Mouse (Mus musculus) ovary, adult 18-20 months (tissue): ENCODE results near the gene Coq9.

ENCODE experiments used
- DNase-seq: peaks from one replicate; pipeline ENCODE4 v3.0.0; 2022; ENCODE audit warnings: low spot score, mixed read lengths

Coq9 gene

DNA sequence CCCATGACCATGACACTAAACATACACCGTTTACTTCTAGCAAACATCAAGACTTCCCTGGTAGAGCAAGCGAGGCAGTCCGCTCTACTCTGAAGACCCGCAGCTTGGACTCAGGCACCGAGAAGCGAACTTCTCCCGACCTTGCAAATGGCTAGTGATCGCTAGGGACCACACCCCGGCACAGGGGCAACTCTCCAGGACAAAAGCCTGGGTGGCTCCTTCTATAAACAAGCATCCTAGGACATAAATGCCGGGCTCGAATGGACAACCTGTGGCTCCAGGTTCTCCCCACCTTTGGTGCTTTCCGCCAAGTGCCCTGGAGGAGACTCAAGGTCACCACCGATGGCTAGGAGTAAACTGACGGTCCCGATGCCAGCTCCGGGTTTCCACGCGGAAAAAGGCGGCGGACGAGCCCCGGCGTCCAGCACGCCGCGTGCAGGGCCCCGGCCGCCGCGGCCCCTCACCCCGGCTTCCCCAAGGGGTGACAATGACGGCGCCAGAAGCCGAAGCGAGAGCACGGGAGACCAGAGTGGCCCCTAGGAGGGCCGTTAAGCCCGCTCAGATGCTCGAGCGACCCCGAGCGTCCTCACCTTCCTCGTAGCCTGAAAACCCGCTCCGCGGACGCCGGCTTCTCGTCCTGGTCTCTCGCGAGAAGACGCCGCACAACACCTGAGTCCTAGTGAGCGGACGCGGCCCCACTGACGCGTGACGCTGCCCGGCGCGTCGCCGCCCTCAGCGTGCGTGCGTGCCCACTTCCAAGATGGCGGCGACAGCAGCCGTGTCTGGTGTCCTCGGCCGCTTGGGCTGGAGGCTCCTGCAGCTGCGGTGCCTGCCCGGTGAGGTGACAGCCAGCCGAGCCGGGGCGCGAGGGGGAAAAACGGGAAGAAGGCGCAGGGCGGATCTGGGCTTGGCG, at the start of gene Coq9, which contains the start of gene Ciapin1:
Coq9 (plus strand) TSS at position 660 of the 913 bp plus-strand sequence.
Ciapin1 (minus strand) TSS at position 697 of the 913 bp plus-strand sequence.
- DNase-seq: peak; percentile 92

DNA sequence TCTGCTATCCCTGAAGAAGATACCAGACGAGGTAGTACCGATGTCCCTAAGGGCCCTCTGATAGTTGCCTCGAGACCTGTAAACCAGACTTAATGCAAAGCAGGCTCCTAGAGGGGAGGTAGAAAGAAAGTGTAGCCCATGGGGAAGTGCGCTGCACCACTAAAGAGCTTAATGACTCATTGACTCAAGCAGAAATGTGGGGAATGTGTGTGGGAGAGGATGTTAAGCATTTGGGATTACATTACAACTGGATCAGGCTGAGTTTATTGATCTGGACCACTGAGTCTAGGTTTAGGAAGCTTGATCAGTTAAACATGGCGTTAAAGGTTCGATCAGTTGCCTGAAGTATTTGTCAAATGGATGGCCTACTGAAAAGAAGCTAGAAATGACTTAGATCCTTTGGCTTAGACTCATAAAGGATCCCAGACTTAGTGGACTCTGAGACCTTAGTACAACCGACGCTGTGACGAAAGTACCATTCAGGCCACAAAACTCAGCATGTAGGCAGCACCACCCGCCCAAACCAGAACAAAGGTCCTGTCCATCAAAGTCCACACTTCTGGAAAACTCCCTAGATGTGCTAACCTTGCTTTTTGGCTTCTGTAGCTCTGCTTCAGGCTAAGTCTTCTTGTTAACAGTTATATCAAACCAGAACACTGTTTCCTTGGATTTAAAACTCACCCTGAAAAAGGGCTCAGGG, 48.7 kb upstream of the Coq9 start:
- DNase-seq: no peak

DNA sequence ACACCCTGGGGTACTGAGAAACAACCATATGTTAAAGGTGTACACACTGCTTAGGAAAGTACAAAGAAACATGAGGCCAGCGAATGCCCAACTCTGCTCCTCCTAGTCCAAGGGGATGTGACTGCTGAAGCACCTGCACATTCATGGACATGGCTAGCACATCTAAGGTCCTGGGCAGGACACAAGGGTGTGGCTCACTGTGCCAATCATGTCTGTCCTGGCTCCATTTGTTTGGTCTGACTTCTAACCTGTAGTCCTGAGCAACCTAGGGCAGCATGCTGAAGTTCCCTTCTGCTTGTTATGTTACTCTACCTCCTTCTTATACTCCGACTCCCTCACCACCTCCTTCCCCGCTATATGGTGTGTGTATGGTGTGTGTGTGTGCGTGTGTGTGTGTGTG, 43.8 kb upstream of the Coq9 start:
- no peak for DNase-seq

DNA sequence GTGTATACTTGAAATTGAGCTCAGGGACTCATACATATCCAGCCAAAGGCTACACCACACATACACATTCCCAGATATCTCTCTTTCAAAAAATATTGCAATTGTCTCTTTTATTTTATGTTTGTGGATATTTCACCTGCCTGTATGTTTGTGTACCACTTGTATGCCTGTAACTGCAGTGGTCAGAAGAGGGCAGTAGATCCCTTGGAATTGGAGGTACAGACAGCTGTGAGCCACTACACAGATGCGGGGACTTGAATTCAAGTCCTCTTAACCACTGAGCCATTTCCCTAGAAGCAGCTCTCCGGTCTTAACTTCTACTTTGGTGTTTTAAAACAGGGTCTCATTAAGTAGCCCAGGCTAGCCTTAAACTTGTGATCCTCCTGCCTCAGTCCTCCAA, 43.3 kb upstream of the Coq9 start:
- no peak for DNase-seq

DNA sequence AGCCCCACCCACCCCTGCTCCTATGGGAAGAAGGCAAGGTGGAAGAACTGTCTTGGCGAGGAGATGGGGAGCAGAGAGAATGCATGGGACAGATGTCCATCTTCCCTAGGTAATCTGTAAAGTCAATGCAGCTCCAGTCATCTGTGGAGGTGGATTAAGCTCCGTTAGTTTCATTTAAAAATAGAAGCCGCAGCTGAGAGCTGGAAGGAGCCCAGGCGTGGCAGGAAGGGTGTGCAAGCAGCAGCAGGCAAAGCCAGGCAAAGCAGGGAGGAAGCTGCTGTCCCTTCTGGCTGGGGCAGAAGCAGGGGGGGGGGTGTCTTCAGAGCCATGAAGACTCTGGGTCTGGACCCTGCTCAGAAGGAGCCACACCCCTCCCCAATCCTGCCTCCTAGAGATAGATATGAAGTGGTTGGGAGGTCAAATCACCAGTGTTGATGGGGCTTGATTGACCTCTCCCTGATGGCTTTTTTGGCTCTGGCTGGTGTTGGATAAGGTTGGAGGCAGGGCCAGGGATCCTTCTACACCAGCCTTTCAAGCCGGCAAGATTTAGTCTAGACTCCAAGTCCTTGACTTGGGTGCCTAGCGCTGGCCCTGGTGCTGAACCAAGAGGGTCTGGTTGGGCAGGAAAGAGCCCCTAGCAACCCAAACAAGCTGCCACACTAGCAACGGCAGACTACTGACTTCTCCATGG, 37.7 kb upstream of the Coq9 start:
- no peak for DNase-seq

DNA sequence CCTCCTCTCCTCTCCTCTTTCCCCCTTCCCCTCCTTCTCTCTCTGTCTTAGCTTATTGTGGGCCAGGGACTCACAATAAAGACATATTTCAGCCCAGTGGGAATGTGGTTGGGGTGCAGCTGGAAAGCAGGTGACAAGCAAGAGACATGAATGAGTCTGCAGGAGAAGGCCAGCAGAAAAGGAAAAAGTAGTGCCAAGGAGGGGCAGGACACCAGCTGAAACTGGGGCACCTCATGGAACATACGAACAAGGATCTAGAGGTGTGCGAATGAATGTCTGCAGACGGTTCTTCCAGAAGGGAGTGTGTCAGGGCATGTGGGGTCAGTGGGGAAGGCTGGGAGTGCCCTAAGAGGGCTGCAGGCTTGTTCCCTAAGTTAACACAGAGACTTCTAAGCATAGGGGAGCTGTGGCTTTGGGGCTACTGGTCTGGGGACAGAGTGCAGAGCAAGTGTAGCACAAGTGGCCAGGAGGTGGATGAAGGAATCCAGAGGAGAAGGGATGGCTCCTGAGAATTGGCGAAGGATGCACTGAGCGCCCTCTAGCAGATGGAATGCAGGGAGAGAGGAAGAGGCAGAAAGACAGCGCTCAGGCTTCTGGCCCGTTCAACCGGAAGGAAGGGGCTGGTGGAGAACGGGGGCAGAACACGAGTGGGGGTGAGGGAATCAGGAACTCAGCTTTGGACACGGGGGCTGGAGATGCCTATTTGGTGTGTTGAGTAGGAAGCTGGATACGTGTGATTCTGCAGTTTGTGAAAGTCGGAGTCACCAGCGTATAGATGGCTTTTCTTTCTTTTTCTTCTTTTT, 36.6 kb upstream of the Coq9 start:
- no peak for DNase-seq

- no peak for DNase-seq
Measured at GRCm38 (mm10) chr8:94802375-94802774, 35.7 kb upstream of the Coq9 start.

- DNase-seq: no peak
Measured at GRCm38 (mm10) chr8:94803551-94803950, 34.6 kb upstream of the Coq9 start.

GRCm38 (mm10) chr8:94804546-94805340, 33.4 kb upstream of the Coq9 start:
- DNase-seq: no peak

GRCm38 (mm10) chr8:94805811-94806210, 32.3 kb upstream of the Coq9 start:
- no peak for DNase-seq

DNA sequence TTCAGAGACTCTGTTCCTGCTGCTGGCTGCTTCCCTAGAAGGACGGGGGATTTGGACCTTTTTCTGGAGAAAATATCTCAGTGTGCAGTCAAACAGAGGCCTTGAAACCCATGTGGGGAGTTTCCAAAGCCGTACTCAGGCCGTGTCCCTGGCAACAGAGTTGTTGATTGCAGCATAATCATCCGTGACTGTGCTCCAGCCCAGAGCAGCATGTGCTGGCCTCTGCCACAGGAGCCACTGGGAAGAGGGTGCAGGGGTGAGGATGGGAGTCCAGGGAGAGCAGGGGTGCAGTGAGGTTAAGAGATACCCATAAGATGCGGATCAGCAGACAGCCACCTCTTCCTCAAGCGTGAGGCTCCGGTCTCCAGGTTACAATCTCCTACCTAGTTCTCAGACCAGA, 30.6 kb upstream of the Coq9 start:
- DNase-seq: peak; percentile 75

- no peak for DNase-seq
Measured at GRCm38 (mm10) chr8:94808372-94808771, 29.7 kb upstream of the Coq9 start.

DNA sequence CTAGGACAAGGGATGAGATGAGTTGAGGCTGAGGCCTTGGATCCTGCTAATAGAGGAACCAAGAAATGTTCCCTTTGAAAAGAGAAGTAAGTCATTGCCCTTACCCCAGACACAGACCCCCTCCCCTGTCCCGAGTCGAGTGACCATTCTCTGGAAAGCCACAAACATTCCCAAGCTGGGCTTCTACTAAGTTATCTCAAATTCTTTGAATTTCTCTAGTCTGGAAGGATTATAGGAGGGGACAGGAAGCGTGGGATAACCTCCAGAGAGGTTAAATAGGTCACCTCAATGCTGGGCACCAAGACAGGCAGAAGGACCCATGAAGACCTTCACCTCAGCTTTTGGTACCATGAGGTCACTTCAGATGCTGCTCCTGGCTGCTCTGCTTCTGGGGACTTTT, 28.0 kb upstream of the Coq9 start, which contains the start of gene Ccl17:
Ccl17 (plus strand) TSS at position 301 of the 400 bp plus-strand sequence.
- DNase-seq: no peak

DNA sequence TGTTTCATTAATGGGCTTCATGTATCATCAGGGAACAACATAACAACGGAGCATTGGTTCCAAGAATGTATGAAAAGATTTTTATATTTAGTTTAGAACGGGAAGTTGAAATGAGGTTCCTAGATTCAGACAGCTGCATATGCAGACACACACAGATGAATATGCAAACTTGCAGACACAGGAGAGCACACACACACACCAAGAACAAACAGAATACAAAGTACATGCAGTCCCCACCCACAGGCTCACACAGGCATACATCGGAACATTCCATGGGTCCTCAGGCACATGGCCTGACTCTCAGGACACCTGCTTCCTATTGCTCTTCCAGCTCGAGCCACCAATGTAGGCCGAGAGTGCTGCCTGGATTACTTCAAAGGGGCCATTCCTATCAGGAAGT, 27.3 kb upstream of the Coq9 start:
- DNase-seq: no peak

DNA sequence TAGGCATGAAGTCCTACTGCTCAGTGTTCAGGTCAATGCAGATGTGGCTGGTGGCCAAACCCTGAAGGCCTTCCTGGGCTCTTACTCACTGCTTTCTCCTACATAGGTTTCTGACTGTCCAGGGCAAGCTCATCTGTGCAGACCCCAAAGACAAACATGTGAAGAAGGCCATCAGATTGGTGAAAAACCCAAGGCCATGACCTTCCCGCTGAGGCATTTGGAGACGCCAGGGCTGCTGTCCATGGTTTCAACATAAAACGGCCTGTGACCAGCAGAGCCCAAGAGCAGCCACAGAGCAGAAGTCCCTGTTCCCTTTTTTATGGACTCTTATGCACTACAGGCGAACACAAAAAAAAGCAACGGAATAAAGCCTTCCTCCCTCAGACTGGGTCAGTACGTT, 26.5 kb upstream of the Coq9 start:
- DNase-seq: peak; percentile 75

GRCm38 (mm10) chr8:94812645-94813098, 25.4 kb upstream of the Coq9 start:
- DNase-seq: peak; percentile 56

DNA sequence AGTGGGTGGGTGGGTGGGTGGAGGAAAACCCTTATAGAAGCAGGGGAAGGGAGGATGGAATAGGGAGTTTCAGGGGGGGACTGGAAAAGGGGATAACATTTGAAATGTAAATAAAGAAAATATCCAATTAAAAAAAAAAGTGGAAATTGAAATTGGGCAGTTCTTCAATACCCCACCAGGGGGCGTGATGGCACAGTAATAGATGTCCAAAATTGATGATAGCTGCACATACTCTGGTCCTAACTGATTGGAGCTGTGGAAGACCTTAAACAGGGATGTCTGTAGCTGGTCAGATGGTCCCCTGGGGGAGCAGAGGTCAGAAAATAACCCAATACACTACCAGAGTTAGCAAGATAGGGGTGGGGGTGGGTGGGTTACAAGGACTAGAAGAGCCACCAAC, 23.6 kb upstream of the Coq9 start:
- no peak for DNase-seq

DNA sequence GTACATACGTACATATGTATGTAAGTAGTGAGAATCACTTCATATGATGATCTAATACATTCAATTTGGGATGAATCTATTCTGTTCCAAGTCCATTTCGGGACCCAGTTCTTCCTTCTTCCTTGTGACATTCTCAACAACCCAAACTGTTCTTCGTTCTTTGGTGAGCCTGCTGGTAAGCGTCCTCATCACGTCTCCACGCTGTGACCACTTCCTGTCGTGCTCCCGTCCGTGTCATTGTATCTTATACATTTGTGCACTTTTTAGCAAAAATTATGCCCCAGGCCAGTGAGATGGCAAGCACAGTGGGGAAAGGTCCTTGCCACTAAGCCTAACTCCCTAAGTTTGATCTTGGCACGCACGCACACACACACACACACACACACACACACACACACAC, 20.2 kb upstream of the Coq9 start:
- DNase-seq: no peak

DNA sequence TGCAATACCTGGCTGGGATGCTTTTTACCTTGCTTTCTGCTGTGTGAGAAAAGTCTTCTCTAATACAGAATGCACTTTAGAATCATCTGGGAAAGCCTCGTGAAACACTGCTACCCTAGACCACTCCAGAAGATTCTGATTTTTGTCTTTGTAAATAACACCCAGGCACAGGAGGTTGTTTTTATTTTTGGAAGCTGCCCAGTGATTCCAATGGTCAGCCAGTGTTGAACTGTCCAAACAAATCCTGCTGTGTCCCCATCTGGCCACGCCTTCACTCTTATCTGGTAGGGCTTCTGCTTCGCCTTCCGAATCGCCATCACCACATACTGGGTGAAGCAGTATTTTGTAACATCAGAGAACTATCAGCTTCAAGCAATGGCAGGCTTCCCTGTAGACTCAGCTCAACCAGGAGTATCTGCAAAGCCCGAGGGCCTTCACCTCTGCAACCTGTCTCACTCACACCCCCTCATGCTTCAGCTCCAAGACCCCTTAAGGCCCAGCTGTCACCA, 18.4 kb upstream of the Coq9 start:
- DNase-seq: no peak

DNA sequence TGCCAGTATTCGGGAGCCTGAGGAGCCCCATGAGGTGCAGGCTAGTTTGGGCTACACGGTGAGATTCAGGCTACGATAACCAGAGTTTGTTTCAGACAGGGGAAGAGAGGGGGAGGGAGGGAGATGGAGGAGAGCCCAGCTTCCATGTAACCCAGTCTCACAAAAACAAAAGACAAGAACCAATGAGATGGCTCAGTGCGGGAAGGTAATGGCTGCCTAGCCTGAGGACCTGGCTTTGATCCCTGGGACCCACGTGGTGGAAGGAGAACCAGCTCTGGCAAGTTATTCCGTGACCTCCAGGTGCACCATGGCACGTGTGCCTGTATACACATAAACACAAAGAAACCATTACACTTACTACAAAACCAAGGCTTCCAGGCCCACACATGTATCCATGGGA, 17.6 kb upstream of the Coq9 start:
- no peak for DNase-seq

- no peak for DNase-seq
Measured at GRCm38 (mm10) chr8:94821381-94821780, 16.7 kb upstream of the Coq9 start.
